Mouse (Mus musculus): ENCODE data around the gene Gata2.

The Gata2 gene

GRCm38 (mm10) chr6:88210182-88210581 lies 16.5 kb downstream of the Gata2 start:
- DNase-seq = no peak

GRCm38 (mm10) chr6:88215797-88216196 lies 22.1 kb downstream of the Gata2 start:
- DNase-seq = no peak

GRCm38 (mm10) chr6:88216199-88216598 lies 22.5 kb downstream of the Gata2 start:
- no peak for DNase-seq

- no peak for DNase-seq
These were observed 25.4 kb downstream of the Gata2 start for GRCm38 (mm10) chr6:88219094-88219493.

GRCm38 (mm10) chr6:88221968-88222367 lies 28.3 kb downstream of the Gata2 start, which contains the start of gene Dnajb8:
TSS of gene Dnajb8 (plus strand) at chr6:88222268.
- DNase-seq = no peak

GRCm38 (mm10) chr6:88226570-88226994 lies 32.9 kb downstream of the Gata2 start:
- DNase-seq = no peak

GRCm38 (mm10) chr6:88227537-88227936 lies 33.8 kb downstream of the Gata2 start:
- no peak for DNase-seq

GRCm38 (mm10) chr6:88229221-88229620 lies 35.5 kb downstream of the Gata2 start:
- no peak for DNase-seq

GRCm38 (mm10) chr6:88231821-88232220 lies 38.1 kb downstream of the Gata2 start:
- DNase-seq = no peak

- DNase-seq = no peak
These were observed 38.5 kb downstream of the Gata2 start for GRCm38 (mm10) chr6:88232221-88232620.

- DNase-seq = no peak
These were observed 40.3 kb downstream of the Gata2 start for GRCm38 (mm10) chr6:88233996-88234395.

- DNase-seq = no peak
These were observed 41.8 kb downstream of the Gata2 start for GRCm38 (mm10) chr6:88235461-88235860.

- DNase-seq = no peak
These were observed 42.3 kb downstream of the Gata2 start for GRCm38 (mm10) chr6:88235983-88236382.

GRCm38 (mm10) chr6:88236513-88236912 lies 42.8 kb downstream of the Gata2 start:
- DNase-seq = no peak

- DNase-seq = peak; percentile 46 to 56
These were observed 48.9 kb downstream of the Gata2 start for GRCm38 (mm10) chr6:88242604-88243003.

GRCm38 (mm10) chr6:88249231-88249630 lies 55.5 kb downstream of the Gata2 start:
- no peak for DNase-seq

GRCm38 (mm10) chr6:88251396-88251795 lies 57.7 kb downstream of the Gata2 start:
- DNase-seq = no peak

- no peak for DNase-seq
These were observed 58.2 kb downstream of the Gata2 start for GRCm38 (mm10) chr6:88251798-88252478.

- no peak for DNase-seq
These were observed 60.4 kb downstream of the Gata2 start for GRCm38 (mm10) chr6:88254082-88254481.

- no peak for DNase-seq
These were observed 61.7 kb downstream of the Gata2 start for GRCm38 (mm10) chr6:88255435-88255834.
